Mouse (Mus musculus) limb, embryonic 15.5 days (tissue): ENCODE results near the gene Mvb12b. TPM values are rescaled to one million over a fixed set of nuclear protein-coding genes. Genes with fewer than 3 reads are reported as not detected.
A peak's percentile ranks its signal among the peaks of the same experiment; 100 is the strongest.

Experiments used
- ATAC-seq: fragments of 200-750 bp; cut with Nextera tagmentation; 2 replicates; pipeline ENCODE4 v1.8.0; 2017; ENCODE audit warnings: low read depth, moderate TSS enrichment; ENCODE audit not compliant: insufficient number of reproducible peaks, low FRiP score, low TSS enrichment
- H3K27ac ChIP-seq: fragments of 300-500 bp; sonication (generic); 2 replicates; pipeline ENCODE4 v1.5.1; 2015; ENCODE audit warnings: moderate library complexity, mild to moderate bottlenecking, inconsistent platforms
- H3K27me3 ChIP-seq: fragments of 300-500 bp; sonication (generic); 2 replicates; pipeline ENCODE4 v1.6.1; 2015; ENCODE audit warnings: inconsistent platforms
- H3K36me3 ChIP-seq: fragments of 300-500 bp; sonication (generic); 2 replicates; pipeline ENCODE4 v1.6.1; 2015; ENCODE audit warnings: inconsistent platforms
- H3K4me1 ChIP-seq: fragments of 300-500 bp; sonication (generic); 2 replicates; pipeline ENCODE4 v1.6.1; 2015; ENCODE audit warnings: inconsistent platforms
- H3K4me2 ChIP-seq: fragments of 300-500 bp; sonication (generic); 2 replicates; pipeline ENCODE4 v1.6.1; 2015; ENCODE audit warnings: mild to moderate bottlenecking, inconsistent platforms
- H3K4me3 ChIP-seq: fragments of 300-500 bp; sonication (generic); 2 replicates; pipeline ENCODE4 v1.5.1; 2015; ENCODE audit warnings: mild to moderate bottlenecking, inconsistent platforms
- H3K9ac ChIP-seq: fragments of 300-500 bp; sonication (generic); 2 replicates; pipeline ENCODE4 v1.6.1; 2015; ENCODE audit warnings: inconsistent platforms
- H3K9me3 ChIP-seq: fragments of 300-500 bp; sonication (generic); 2 replicates; pipeline ENCODE4 v1.6.1; 2016; ENCODE audit warnings: inconsistent platforms
- WGBS: fragments of 180-500 bp; shearing (Covaris S2); methylation state at CpG from one replicate; pipeline ENCODE4 v1.1.7; 2015; 5-methylcytosine and 5-hydroxymethylcytosine counted together
- polyA plus RNA-seq: library from polyadenylated mRNA; unstranded; fragments of >200 nt; fragmentation: Nextera tagmentation; extraction: Ambion mirVana; gene quantifications from 2 replicates; pipeline ENCODE4 v1.2.1, GENCODE M21; 2015

The Mvb12b gene
- polyA plus RNA-seq, 1 experiment from 2014 or later, result 18.2 TPM

GRCm38 (mm10) chr2:33870369-33871180, 17.2 kb downstream of the Mvb12b start:
- H3K4me1 ChIP-seq, result peaks cover 46% of the 10 kb centered on the region
- no peak overlapping the region for H3K4me2 ChIP-seq
- H3K27ac ChIP-seq, result peak overlapping the region; percentile 80
- no peak overlapping the region for H3K4me3 ChIP-seq
- H3K36me3 ChIP-seq, result peaks cover 14% of the 10 kb centered on the region
- no peak overlapping the region; the same call in 1 of the 2 replicates for H3K9ac ChIP-seq
- no peaks in the 10 kb centered on the region; the same call in 1 of the 2 replicates for H3K27me3 ChIP-seq
- H3K9me3 ChIP-seq, result no peaks in the 10 kb centered on the region
- no peak for ATAC-seq
- WGBS, result 40% methylated on average over 17 of the region's 17 CpGs

- peak overlapping the region; percentile 80 for H3K27ac ChIP-seq
Measured at GRCm38 (mm10) chr2:33869689-33870343, 17.9 kb downstream of the Mvb12b start.

GRCm38 (mm10) chr2:33868996-33869688, 18.6 kb downstream of the Mvb12b start:
- Histone ChIP-seq H3K4me2 (no peak overlapping the region), H3K4me3 (no peak overlapping the region), H3K27me3 (no peaks in the 10 kb centered on the region; the same call in 1 of the 2 replicates), H3K36me3 (peaks cover 14% of the 10 kb centered on the region), H3K27ac (0 out of 2 replicates have a peak overlapping the region, but pooled peaks have one; percentile 27), H3K9me3 (no peaks in the 10 kb centered on the region), H3K9ac (no peak overlapping the region), H3K4me1 (peaks cover 37% of the 10 kb centered on the region)
- ATAC-seq, result no peak
- 65% methylated on average over 5 of the region's 5 CpGs for WGBS

More at GRCm38 (mm10) chr2:33869689-33870343, 17.9 kb downstream of the Mvb12b start:
- 68% methylated on average over 10 of the region's 10 CpGs for WGBS
- Histone ChIP-seq H3K4me2 (no peak overlapping the region), H3K9me3 (no peaks in the 10 kb centered on the region), H3K4me1 (peaks cover 39% of the 10 kb centered on the region), H3K36me3 (peaks cover 14% of the 10 kb centered on the region), H3K4me3 (no peak overlapping the region), H3K9ac (no peak overlapping the region), H3K27me3 (no peaks in the 10 kb centered on the region; the same call in 1 of the 2 replicates)
- ATAC-seq, result no peak

GRCm38 (mm10) chr2:33868322-33868721, 19.4 kb downstream of the Mvb12b start:
- no peak overlapping the region for H3K4me3 ChIP-seq
- ATAC-seq, result no peak
- H3K9ac ChIP-seq, result no peak overlapping the region
- 78% methylated on average over 4 of the region's 4 CpGs for WGBS
- H3K4me1 ChIP-seq, result peaks cover 36% of the 10 kb centered on the region
- H3K9me3 ChIP-seq, result no peaks in the 10 kb centered on the region
- no peak overlapping the region for H3K27ac ChIP-seq
- peaks cover 10% of the 10 kb centered on the region for H3K36me3 ChIP-seq
- H3K4me2 ChIP-seq, result no peak overlapping the region
- H3K27me3 ChIP-seq, result no peaks in the 10 kb centered on the region; the same call in 1 of the 2 replicates

GRCm38 (mm10) chr2:33856746-33857145, 31.0 kb downstream of the Mvb12b start:
- H3K36me3 ChIP-seq, result no peaks in the 10 kb centered on the region
- no peak overlapping the region for H3K4me2 ChIP-seq
- no peak overlapping the region for H3K9ac ChIP-seq
- peaks cover 6% of the 10 kb centered on the region for H3K4me1 ChIP-seq
- H3K9me3 ChIP-seq, result no peaks in the 10 kb centered on the region
- H3K27me3 ChIP-seq, result no peaks in the 10 kb centered on the region
- WGBS, result 79% methylated on average over 2 of the region's 2 CpGs
- no peak overlapping the region for H3K27ac ChIP-seq
- ATAC-seq, result no peak
- no peak overlapping the region for H3K4me3 ChIP-seq

GRCm38 (mm10) chr2:33853011-33853976, 34.5 kb downstream of the Mvb12b start:
- Histone ChIP-seq H3K27ac (no peak overlapping the region), H3K4me3 (no peak overlapping the region), H3K9me3 (no peaks in the 10 kb centered on the region), H3K36me3 (0 out of 2 replicates have a peak, but pooled peaks cover 6% of the 10 kb centered on the region), H3K4me2 (no peak overlapping the region), H3K4me1 (peaks cover 8% of the 10 kb centered on the region), H3K9ac (no peak overlapping the region), H3K27me3 (no peaks in the 10 kb centered on the region)
- ATAC-seq, result no peak
- WGBS, result 71% methylated on average over 11 of the region's 11 CpGs

GRCm38 (mm10) chr2:33847196-33847834, 40.4 kb downstream of the Mvb12b start:
- H3K9ac ChIP-seq, result no peak overlapping the region; the same call in 1 of the 2 replicates
- no peaks in the 10 kb centered on the region for H3K9me3 ChIP-seq
- no peak overlapping the region for H3K4me3 ChIP-seq
- peaks cover 17% of the 10 kb centered on the region for H3K4me1 ChIP-seq
- H3K27me3 ChIP-seq, result no peaks in the 10 kb centered on the region
- WGBS, result 73% methylated on average over 11 of the region's 11 CpGs
- ATAC-seq, result no peak
- 0 out of 2 replicates have a peak, but pooled peaks cover 6% of the 10 kb centered on the region for H3K36me3 ChIP-seq
- no peak overlapping the region for H3K4me2 ChIP-seq
- peak overlapping the region; percentile 38; the same call in 1 of the 2 replicates for H3K27ac ChIP-seq

- no peak overlapping the region for H3K4me2 ChIP-seq
- peak overlapping the region; percentile 38 for H3K27ac ChIP-seq
- H3K27me3 ChIP-seq, result no peaks in the 10 kb centered on the region
- H3K9ac ChIP-seq, result no peak overlapping the region; the same call in 1 of the 2 replicates
- no peak for ATAC-seq
- peaks cover 17% of the 10 kb centered on the region for H3K4me1 ChIP-seq
- 13% methylated on average over 4 of the region's 4 CpGs for WGBS
- no peaks in the 10 kb centered on the region for H3K9me3 ChIP-seq
- H3K4me3 ChIP-seq, result no peak overlapping the region
- H3K36me3 ChIP-seq, result 0 out of 2 replicates have a peak, but pooled peaks cover 6% of the 10 kb centered on the region
Measured at GRCm38 (mm10) chr2:33846635-33847034, 41.1 kb downstream of the Mvb12b start.

GRCm38 (mm10) chr2:33843642-33844041, 44.1 kb downstream of the Mvb12b start:
- Histone ChIP-seq H3K9me3 (no peaks in the 10 kb centered on the region), H3K36me3 (no peaks in the 10 kb centered on the region), H3K4me3 (no peak overlapping the region), H3K4me1 (peaks cover 17% of the 10 kb centered on the region), H3K9ac (no peak overlapping the region), H3K4me2 (no peak overlapping the region), H3K27me3 (no peaks in the 10 kb centered on the region), H3K27ac (no peak overlapping the region)
- no peak for ATAC-seq
- WGBS, result 45% methylated on average over 2 of the region's 2 CpGs

- H3K4me1 ChIP-seq, result peaks cover 13% of the 10 kb centered on the region
Measured at GRCm38 (mm10) chr2:33842983-33843577, 44.7 kb downstream of the Mvb12b start.

More at GRCm38 (mm10) chr2:33842983-33843577, 44.7 kb downstream of the Mvb12b start:
- H3K9ac ChIP-seq, result no peak overlapping the region
- no peak for ATAC-seq
- H3K27me3 ChIP-seq, result no peaks in the 10 kb centered on the region
- no peak overlapping the region for H3K4me3 ChIP-seq
- H3K27ac ChIP-seq, result no peak overlapping the region
- H3K36me3 ChIP-seq, result 0 out of 2 replicates have a peak, but pooled peaks cover under 1% of the 10 kb centered on the region
- WGBS, result 97% methylated on average over 2 of the region's 2 CpGs
- H3K9me3 ChIP-seq, result no peaks in the 10 kb centered on the region
- H3K4me2 ChIP-seq, result no peak overlapping the region
